Mouse (Mus musculus) MEL (cell line): ENCODE data around the gene Rab28. TPM values are rescaled to one million over a fixed set of nuclear protein-coding genes. Genes with fewer than 3 reads are reported as not detected.

ENCODE experiments used
- DNase-seq: peaks from one replicate; pipeline ENCODE4 v3.0.0; 2011; ENCODE audit warnings: low read depth, low spot score
- H3K27ac ChIP-seq: 2 replicates; pipeline ENCODE4 v1.5.1; 2012; ENCODE audit warnings: low read depth, mild to moderate bottlenecking, control low read depth, low read length, moderate library complexity; ENCODE audit not compliant: control insufficient read depth
- H3K27me3 ChIP-seq, 2 experiments: fragments of 150-350 bp in 1 of 2; sonication (generic) in 1 of 2; 2 replicates each; pipeline ENCODE4 v1.6.1; 2012; ENCODE audit warnings: low read length in 2 of 2, mild to moderate bottlenecking in 2 of 2, improper control_type of control experiment in 1 of 2, moderate library complexity in 1 of 2; ENCODE audit not compliant: insufficient read depth in 2 of 2, control insufficient read depth in 1 of 2
- H3K36me3 ChIP-seq, 2 experiments: 2 replicates each; pipeline ENCODE4 v1.6.1; 2012 to 2014; ENCODE audit warnings: low read length in 2 of 2, improper control_type of control experiment in 1 of 2, inconsistent platforms in 1 of 2, mild to moderate bottlenecking in 1 of 2; ENCODE audit not compliant: insufficient read depth in 2 of 2, control insufficient read depth in 1 of 2
- H3K4me1 ChIP-seq, 2 experiments: fragments of 150-350 bp in 1 of 2; sonication (generic) in 1 of 2; 2 replicates each; pipeline ENCODE4 v1.6.1; 2012; ENCODE audit warnings: low read length in 2 of 2, improper control_type of control experiment in 1 of 2, mild to moderate bottlenecking in 1 of 2; ENCODE audit not compliant: insufficient read depth in 2 of 2, control insufficient read depth in 1 of 2
- H3K4me3 ChIP-seq, 2 experiments: fragments of 150-350 bp in 1 of 2; sonication (generic) in 1 of 2; 2 replicates each; pipeline ENCODE4 v1.5.1; 2012; ENCODE audit warnings: low read depth in 2 of 2, low read length in 2 of 2, mild to moderate bottlenecking in 2 of 2, moderate library complexity in 2 of 2, control low read depth in 1 of 2, improper control_type of control experiment in 1 of 2; ENCODE audit not compliant: control insufficient read depth in 1 of 2, insufficient read depth in 1 of 2
- H3K79me2 ChIP-seq: 2 replicates; pipeline ENCODE4 v1.6.1; 2012; ENCODE audit warnings: mild to moderate bottlenecking, low read length, moderate library complexity; ENCODE audit not compliant: control insufficient read depth, poor library complexity, insufficient read depth
- H3K9ac ChIP-seq: 2 replicates; pipeline ENCODE4 v1.6.1; 2012; ENCODE audit warnings: low read depth, mild to moderate bottlenecking, control low read depth, low read length, moderate library complexity; ENCODE audit not compliant: control insufficient read depth, poor library complexity, severe bottlenecking
- H3K9me3 ChIP-seq: fragments of 150-350 bp; sonication (generic); replicated peaks from 2 replicates; pipeline ENCODE4 v1.6.1; 2012; ENCODE audit warnings: mild to moderate bottlenecking, low read length, improper control_type of control experiment, moderate library complexity; ENCODE audit not compliant: insufficient read depth
- BHLHE40 ChIP-seq: IDR thresholded peaks from 2 replicates; pipeline ENCODE4 v1.6.1; 2012; ENCODE audit warnings: low read depth, mild to moderate bottlenecking, inconsistent platforms, low read length, improper control_type of control experiment, borderline replicate concordance
- CHD1 ChIP-seq: IDR thresholded peaks from 2 replicates; pipeline ENCODE4 v1.6.1; 2012; ENCODE audit warnings: low read depth, mild to moderate bottlenecking, inconsistent platforms, low read length, improper control_type of control experiment
- CHD2 ChIP-seq: IDR thresholded peaks from 2 replicates; pipeline ENCODE4 v1.6.1; 2011; ENCODE audit warnings: low read length, improper control_type of control experiment
- CTCF ChIP-seq, 3 experiments: IDR thresholded peaks in 2 of 3; conservative IDR thresholded peaks in 1 of 3; 2 replicates each; pipeline ENCODE4 v1.5.1; 2011 to 2012; ENCODE audit warnings: low read length in 3 of 3, low read depth in 2 of 3, mild to moderate bottlenecking in 2 of 3, improper control_type of control experiment in 1 of 3, inconsistent platforms in 1 of 3, mixed read lengths in 1 of 3, moderate library complexity in 1 of 3; ENCODE audit not compliant: control insufficient read depth in 1 of 3, insufficient read depth in 1 of 3, poor library complexity in 1 of 3, severe bottlenecking in 1 of 3
- E2F4 ChIP-seq: IDR thresholded peaks from 2 replicates; pipeline ENCODE4 v1.6.1; 2011; ENCODE audit warnings: low read depth, low read length, improper control_type of control experiment, borderline replicate concordance
- EP300 ChIP-seq, 2 experiments: IDR thresholded peaks; 2 replicates each; pipeline ENCODE4 v1.6.1; 2011; ENCODE audit warnings: improper control_type of control experiment in 2 of 2, low read length in 2 of 2, low read depth in 1 of 2, mild to moderate bottlenecking in 1 of 2
- ETS1 ChIP-seq: IDR thresholded peaks from 2 replicates; pipeline ENCODE4 v1.6.1; 2012; ENCODE audit warnings: low read depth, mild to moderate bottlenecking, inconsistent platforms, low read length, improper control_type of control experiment, moderate library complexity
- GABPA ChIP-seq: IDR thresholded peaks from 2 replicates; pipeline ENCODE4 v1.6.1; 2012; ENCODE audit warnings: low read depth, mild to moderate bottlenecking, inconsistent platforms, low read length, improper control_type of control experiment, moderate library complexity
- GATA1 ChIP-seq: IDR thresholded peaks from 2 replicates; pipeline ENCODE4 v1.6.1; 2011; ENCODE audit warnings: low read depth, low read length, improper control_type of control experiment
- HCFC1 ChIP-seq: IDR thresholded peaks from 2 replicates; pipeline ENCODE4 v1.6.1; 2012; ENCODE audit warnings: low read depth, mild to moderate bottlenecking, inconsistent platforms, low read length, improper control_type of control experiment, moderate library complexity
- JUND ChIP-seq: IDR thresholded peaks from 2 replicates; pipeline ENCODE4 v1.6.1; 2011; ENCODE audit warnings: low read depth, mild to moderate bottlenecking, improper control_type of control experiment, low read length
- KAT2A ChIP-seq: conservative IDR thresholded peaks from 2 replicates; pipeline ENCODE4 v1.6.1; 2012; ENCODE audit warnings: low read depth, low read length, improper control_type of control experiment, inconsistent platforms
- MAFK ChIP-seq: IDR thresholded peaks from 2 replicates; pipeline ENCODE4 v1.6.1; 2011; ENCODE audit warnings: low read depth, mild to moderate bottlenecking, low read length, improper control_type of control experiment, borderline replicate concordance
- MAZ ChIP-seq: IDR thresholded peaks from 2 replicates; pipeline ENCODE4 v1.6.1; 2012; ENCODE audit warnings: low read depth, mild to moderate bottlenecking, inconsistent platforms, low read length, improper control_type of control experiment
- MEF2A ChIP-seq: IDR thresholded peaks from 2 replicates; pipeline ENCODE4 v1.6.1; 2014; ENCODE audit warnings: low read depth, mild to moderate bottlenecking, inconsistent platforms, low read length, improper control_type of control experiment; ENCODE audit not compliant: poor library complexity, insufficient replicate concordance, severe bottlenecking; ENCODE audit errors: extremely low read depth
- MXI1 ChIP-seq: IDR thresholded peaks from 2 replicates; pipeline ENCODE4 v1.6.1; 2011; ENCODE audit warnings: mild to moderate bottlenecking, low read depth, low read length, improper control_type of control experiment
- MYB ChIP-seq: IDR thresholded peaks from 2 replicates; pipeline ENCODE4 v1.6.1; 2011; ENCODE audit warnings: mild to moderate bottlenecking, low read depth, low read length, improper control_type of control experiment
- MYC ChIP-seq: IDR thresholded peaks from 2 replicates; pipeline ENCODE4 v1.6.1; 2011; ENCODE audit warnings: low read depth, mild to moderate bottlenecking, low read length, improper control_type of control experiment, moderate library complexity
- NELFE ChIP-seq: IDR thresholded peaks from 2 replicates; pipeline ENCODE4 v1.6.1; 2011; ENCODE audit warnings: low read depth, low read length, improper control_type of control experiment
- NRF1 ChIP-seq: IDR thresholded peaks from 2 replicates; pipeline ENCODE4 v1.6.1; 2014; ENCODE audit warnings: low read depth, mild to moderate bottlenecking, inconsistent platforms, low read length, improper control_type of control experiment, moderate library complexity; ENCODE audit not compliant: poor library complexity, insufficient read depth, severe bottlenecking
- POLR2A ChIP-seq, 2 experiments: IDR thresholded peaks; 2 replicates each; pipeline ENCODE4 v1.6.1; 2011 to 2012; ENCODE audit warnings: low read length in 2 of 2, mild to moderate bottlenecking in 2 of 2, control low read depth in 1 of 2, improper control_type of control experiment in 1 of 2, low read depth in 1 of 2, moderate library complexity in 1 of 2; ENCODE audit not compliant: control insufficient read depth in 1 of 2, insufficient read depth in 1 of 2, poor library complexity in 1 of 2
- POLR2AphosphoS2 ChIP-seq: IDR thresholded peaks from 2 replicates; pipeline ENCODE4 v1.6.1; 2011; ENCODE audit warnings: low read length, improper control_type of control experiment
- POLR2AphosphoS5 ChIP-seq: IDR thresholded peaks from 2 replicates; pipeline ENCODE4 v1.6.1; 2012; ENCODE audit warnings: low read depth, borderline replicate concordance, mild to moderate bottlenecking, inconsistent platforms, low read length, moderate library complexity, mixed read lengths
- RAD21 ChIP-seq: IDR thresholded peaks from 2 replicates; pipeline ENCODE4 v1.6.1; 2011; ENCODE audit warnings: mild to moderate bottlenecking, low read depth, low read length, improper control_type of control experiment
- RCOR1 ChIP-seq: IDR thresholded peaks from 2 replicates; pipeline ENCODE4 v1.6.1; 2012; ENCODE audit warnings: low read depth, mild to moderate bottlenecking, inconsistent platforms, low read length, improper control_type of control experiment
- SIN3A ChIP-seq: IDR thresholded peaks from 2 replicates; pipeline ENCODE4 v1.6.1; 2012; ENCODE audit warnings: low read length, improper control_type of control experiment, inconsistent platforms
- SMC3 ChIP-seq: IDR thresholded peaks from 2 replicates; pipeline ENCODE4 v1.6.1; 2011; ENCODE audit warnings: low read depth, low read length, improper control_type of control experiment
- TCF12 ChIP-seq: IDR thresholded peaks from 2 replicates; pipeline ENCODE4 v1.6.1; 2014; ENCODE audit warnings: low read depth, mild to moderate bottlenecking, inconsistent platforms, low read length, improper control_type of control experiment, moderate library complexity
- UBTF ChIP-seq: IDR thresholded peaks from 2 replicates; pipeline ENCODE4 v1.6.1; 2012; ENCODE audit warnings: low read depth, mild to moderate bottlenecking, inconsistent platforms, low read length, improper control_type of control experiment, moderate library complexity, borderline replicate concordance; ENCODE audit not compliant: insufficient read depth
- USF1 ChIP-seq: IDR thresholded peaks from 2 replicates; pipeline ENCODE4 v1.6.1; 2014; ENCODE audit warnings: low read depth, mild to moderate bottlenecking, inconsistent platforms, low read length, improper control_type of control experiment, moderate library complexity
- USF2 ChIP-seq, 2 experiments: IDR thresholded peaks; 2 replicates each; pipeline ENCODE4 v1.6.1; 2011 to 2012; ENCODE audit warnings: improper control_type of control experiment in 2 of 2, low read length in 2 of 2, borderline replicate concordance in 1 of 2, inconsistent platforms in 1 of 2, low read depth in 1 of 2, mild to moderate bottlenecking in 1 of 2; ENCODE audit not compliant: insufficient read depth in 1 of 2
- ZC3H11A ChIP-seq: IDR thresholded peaks from 2 replicates; pipeline ENCODE4 v1.6.1; 2012; ENCODE audit warnings: low read depth, mild to moderate bottlenecking, inconsistent platforms, low read length, improper control_type of control experiment
- ZKSCAN1 ChIP-seq: IDR thresholded peaks from 2 replicates; pipeline ENCODE4 v1.6.1; 2012; ENCODE audit warnings: low read depth, mild to moderate bottlenecking, inconsistent platforms, low read length, improper control_type of control experiment, moderate library complexity
- ZMIZ1 ChIP-seq: IDR thresholded peaks from 2 replicates; pipeline ENCODE4 v1.6.1; 2012; ENCODE audit warnings: low read depth, mild to moderate bottlenecking, inconsistent platforms, low read length, improper control_type of control experiment, moderate library complexity
- ZNF384 ChIP-seq: IDR thresholded peaks from 2 replicates; pipeline ENCODE4 v1.6.1; 2012; ENCODE audit warnings: low read depth, mild to moderate bottlenecking, inconsistent platforms, low read length, improper control_type of control experiment
- polyA plus RNA-seq, 2 experiments: library from polyadenylated mRNA; stranded (reverse) in 1 of 2; unstranded in 1 of 2; fragments of >175 nt in 1 of 2; fragments of >200 nt in 1 of 2; gene quantifications; 2 replicates each; pipeline versions ENCODE4 v1.2.1 to v1.2.4; 2012; ENCODE audit warnings: low replicate concordance in 2 of 2, low read depth in 1 of 2; ENCODE audit not compliant: insufficient read length in 2 of 2, insufficient read depth in 1 of 2, missing spikeins in 1 of 2
- total RNA-seq: library from RNA; depleted of rRNA; stranded (reverse); fragments of 300-350 nt; gene quantifications from 2 replicates; pipeline ENCODE4 v1.2.3, GENCODE M21; 2012; rRNA removed

The Rab28 gene
- 66.7 TPM in 2 replicates for total RNA-seq
- polyA plus RNA-seq: 10 to 100 TPM in 1 of 2 experiments, not detected in 1; 66.5 TPM

DNA sequence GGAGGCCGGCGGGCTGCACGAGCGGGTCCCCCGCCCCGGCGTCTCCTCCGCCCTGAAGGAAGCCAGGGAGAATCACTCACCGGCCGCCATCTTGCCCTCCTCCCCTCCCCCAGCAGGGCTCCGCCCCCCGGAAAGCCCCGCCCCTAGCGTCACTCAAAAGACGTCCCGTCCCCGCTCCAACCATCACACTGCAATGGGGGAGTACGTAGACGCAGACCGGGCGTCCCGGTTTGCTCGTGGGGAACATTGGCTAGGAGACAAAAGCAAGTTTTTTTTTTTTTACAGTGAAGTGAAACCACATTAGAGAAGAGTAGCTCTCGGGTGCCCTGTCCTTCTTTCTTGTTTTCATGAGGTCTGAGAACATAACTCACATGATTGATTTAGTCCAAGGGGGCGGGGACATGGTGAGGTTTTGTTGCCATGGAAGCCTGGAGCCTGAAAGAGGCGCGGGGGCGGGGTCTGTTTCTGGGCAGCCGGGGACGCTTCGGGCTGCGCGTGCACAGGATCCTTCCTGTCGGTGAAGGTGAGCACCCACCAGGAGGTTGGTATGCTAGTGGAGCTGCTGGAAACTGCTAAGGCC is at the start of gene Rab28:
Gene Rab28 (minus strand): TSS at position 107 of the 580 bp plus-strand sequence.
- peaks cover 5 to 22% of the 10 kb centered on the region in 2 experiments; a peak in 3 of 4 replicates for H3K4me1 ChIP-seq
- peak within 1 kb of the TSS; percentile 92 for H3K9ac ChIP-seq
- no peaks in the 10 kb centered on the region for H3K9me3 ChIP-seq
- H3K27me3 ChIP-seq: no peaks in the 10 kb centered on the region
- H3K27ac ChIP-seq: peak within 1 kb of the TSS; percentile 71
- peak; percentile 98 for DNase-seq
- peaks cover under 1 to 17% of the 10 kb centered on the region in 2 experiments; a peak in 2 of 4 replicates for H3K36me3 ChIP-seq
- H3K79me2 ChIP-seq: peaks cover 22% of the 10 kb centered on the region
- peak within 1 kb of the TSS; percentile 86 to 87 for H3K4me3 ChIP-seq
- TF ChIP-seq JUND: no peak
- TF ChIP-seq BHLHE40: 0 out of 2 replicates have a peak, but pooled peaks have one; percentile 31
- TF ChIP-seq GABPA: no peak
- TF ChIP-seq CHD2: peak; percentile 49; the same call in 1 of the 2 replicates
- TF ChIP-seq CTCF (IDR thresholded peaks at IDR 0.05 in 2 of 3, conservative IDR thresholded peaks at IDR 0.05 in 1 of 3; ENCODE audit: control insufficient read depth in 1 of 3, insufficient read depth in 1 of 3, low read depth in 2 of 3, low read length in 3 of 3, poor library complexity in 1 of 3, severe bottlenecking in 1 of 3): no peak
- 0 out of 2 replicates have a peak, but pooled peaks have one; percentile 42 for TF ChIP-seq TCF12
- TF ChIP-seq NRF1: peak; percentile 63
- peak; percentile 44; the same call in 1 of the 2 replicates for TF ChIP-seq NELFE
- TF ChIP-seq ZKSCAN1: no peak
- TF ChIP-seq MEF2A: no peak
- peak; percentile 19; the same call in 1 of the 2 replicates for TF ChIP-seq ZNF384
- no peak for TF ChIP-seq UBTF
- TF ChIP-seq E2F4: no peak
- no peak for TF ChIP-seq EP300 (IDR thresholded peaks at IDR 0.05; ENCODE audit: low read depth in 1 of 2, low read length in 2 of 2)
- no peak for TF ChIP-seq USF2 (IDR thresholded peaks at IDR 0.05; ENCODE audit: borderline replicate concordance in 1 of 2, insufficient read depth in 1 of 2, low read depth in 1 of 2, low read length in 2 of 2)
- peak; percentile 40; the same call in 1 of the 2 replicates for TF ChIP-seq ETS1
- no peak; the same call in 1 of the 2 replicates for TF ChIP-seq POLR2AphosphoS2
- TF ChIP-seq RCOR1: no peak
- peak; percentile 98 for TF ChIP-seq MXI1
- no peak for TF ChIP-seq SMC3
- TF ChIP-seq MAFK: no peak
- TF ChIP-seq RAD21: no peak
- peak; percentile 98 for TF ChIP-seq SIN3A
- TF ChIP-seq ZMIZ1: no peak
- TF ChIP-seq ZC3H11A: no peak
- TF ChIP-seq USF1: no peak
- no peak for TF ChIP-seq POLR2AphosphoS5
- peak; percentile 78 for TF ChIP-seq HCFC1
- no peak for TF ChIP-seq GATA1
- TF ChIP-seq MYB: no peak
- TF ChIP-seq POLR2A (IDR thresholded peaks at IDR 0.05; ENCODE audit: control insufficient read depth in 1 of 2, insufficient read depth in 1 of 2, low read depth in 1 of 2, low read length in 2 of 2, poor library complexity in 1 of 2): peak in 1 of 2 experiments; percentile 71; a peak in 1 of 4 replicates
- TF ChIP-seq MYC: no peak
- TF ChIP-seq KAT2A: no peak
- peak; percentile 99 for TF ChIP-seq CHD1
- peak; percentile 75 for TF ChIP-seq MAZ
